Mouse (Mus musculus): ENCODE measurements around the gene Tmem234. TPM values are rescaled to one million over a fixed set of nuclear protein-coding genes. Genes with fewer than 3 reads are reported as not detected.

Tmem234 gene
- total and polyA plus RNA-seq, 3 experiments, result 35.9 to 69.5 (median 41.7) TPM

DNA sequence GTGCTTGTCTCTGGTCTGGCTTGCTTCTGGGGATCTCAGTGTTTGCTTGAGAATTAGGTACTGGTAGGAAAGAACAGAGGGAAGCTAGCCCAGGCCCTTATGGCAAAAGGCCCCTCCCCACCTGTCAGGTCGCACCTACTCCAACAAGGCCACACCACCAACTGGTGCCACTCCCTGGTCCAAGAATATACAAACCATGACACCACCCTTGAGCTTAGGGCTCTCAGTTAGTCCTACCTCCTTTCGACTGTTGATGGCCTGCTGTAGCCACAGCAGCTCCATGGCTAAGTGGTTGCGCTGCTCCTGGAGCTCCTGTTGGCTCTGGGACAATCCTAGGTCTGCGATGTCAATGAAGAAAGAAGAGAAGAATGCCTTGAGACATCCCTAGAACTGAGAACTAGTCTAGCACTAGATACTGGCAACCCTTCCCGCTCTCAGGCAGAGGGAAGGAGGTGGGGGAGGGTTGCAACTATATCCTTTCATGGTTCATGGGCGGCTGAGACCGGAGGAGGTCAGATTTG lies 16.7 kb downstream of the Tmem234 start:
- intact Hi-C loops (cut with DNase I), result loop anchor here (5.0 kb wide), 1 partner anchor 285 kb away; no protein-coding TSS in a partner anchor
- H3K27ac ChIP-seq, result no peak overlapping the region
- H3K9ac ChIP-seq (ENCODE audit: low read depth, low read length), result no peak overlapping the region
- no peak overlapping the region for H3K4me3 ChIP-seq
- H3K79me2 ChIP-seq (replicated peaks; ENCODE audit: control insufficient read depth, insufficient read depth, low read length), result no peaks in the 10 kb centered on the region; the same call in 1 of the 2 replicates
- peaks cover 3% of the 10 kb centered on the region; the same call in 1 of the 2 replicates for H3K36me3 ChIP-seq (ENCODE audit: control insufficient read depth, insufficient read depth, low read length)
- H3K4me1 ChIP-seq (ENCODE audit: control insufficient read depth, insufficient read depth, low read length), result peaks cover 14% of the 10 kb centered on the region
- no peaks in the 10 kb centered on the region for H3K27me3 ChIP-seq (ENCODE audit: control insufficient read depth, insufficient read depth, low read length)
- TF ChIP-seq POLR2A (IDR thresholded peaks at IDR 0.05; ENCODE audit: insufficient read depth, low read depth, low read length) (no peak), CTCF (IDR thresholded peaks at IDR 0.05) (no peak), EP300 (IDR thresholded peaks at IDR 0.05; ENCODE audit: insufficient read depth, low read depth, low read length) (no peak)
- DNase-seq, result no peak
- WGBS, result 90% methylated on average over 7 of the region's 7 CpGs

DNA sequence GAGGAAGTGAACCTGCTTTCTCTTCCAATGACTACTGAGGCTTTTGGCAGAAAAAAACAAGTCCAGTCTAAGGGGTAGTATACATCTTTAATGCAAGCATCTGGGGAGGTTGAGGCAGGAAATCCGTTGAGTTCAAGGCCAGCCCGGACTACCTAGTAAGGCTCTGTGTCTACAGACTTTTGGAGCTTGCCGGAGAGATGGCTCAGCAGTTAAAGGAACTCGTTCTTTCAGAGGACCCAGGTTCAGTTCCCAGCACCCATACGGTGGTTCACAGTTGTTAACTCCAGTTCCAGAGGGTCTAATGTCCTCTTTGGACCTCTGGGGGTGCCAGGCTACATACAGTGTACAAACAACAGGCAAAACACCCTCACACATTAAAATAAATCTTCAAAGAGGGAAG lies 17.6 kb downstream of the Tmem234 start:
- peaks cover 3% of the 10 kb centered on the region; the same call in 1 of the 2 replicates for H3K36me3 ChIP-seq (ENCODE audit: control insufficient read depth, insufficient read depth, low read length)
- intact Hi-C loops (cut with DNase I), result loop anchor here (5.0 kb wide), 1 partner anchor 286 kb away; no protein-coding TSS in a partner anchor
- H3K4me1 ChIP-seq (ENCODE audit: control insufficient read depth, insufficient read depth, low read length), result peaks cover 22% of the 10 kb centered on the region
- no peak for DNase-seq
- no peak overlapping the region; the same call in 1 of the 2 replicates for H3K9ac ChIP-seq (ENCODE audit: low read depth, low read length)
- H3K27ac ChIP-seq, result peak overlapping the region; percentile 92
- 90% methylated on average over 5 of the region's 5 CpGs for WGBS
- H3K27me3 ChIP-seq (ENCODE audit: control insufficient read depth, insufficient read depth, low read length), result no peaks in the 10 kb centered on the region
- H3K79me2 ChIP-seq (replicated peaks; ENCODE audit: control insufficient read depth, insufficient read depth, low read length), result no peaks in the 10 kb centered on the region; the same call in 1 of the 2 replicates
- H3K4me3 ChIP-seq, result peak overlapping the region; percentile 64
- TF ChIP-seq EP300 (IDR thresholded peaks at IDR 0.05; ENCODE audit: insufficient read depth, low read depth, low read length), result no peak
- TF ChIP-seq CTCF (IDR thresholded peaks at IDR 0.05), result no peak
- no peak for TF ChIP-seq POLR2A (IDR thresholded peaks at IDR 0.05; ENCODE audit: insufficient read depth, low read depth, low read length)

DNA sequence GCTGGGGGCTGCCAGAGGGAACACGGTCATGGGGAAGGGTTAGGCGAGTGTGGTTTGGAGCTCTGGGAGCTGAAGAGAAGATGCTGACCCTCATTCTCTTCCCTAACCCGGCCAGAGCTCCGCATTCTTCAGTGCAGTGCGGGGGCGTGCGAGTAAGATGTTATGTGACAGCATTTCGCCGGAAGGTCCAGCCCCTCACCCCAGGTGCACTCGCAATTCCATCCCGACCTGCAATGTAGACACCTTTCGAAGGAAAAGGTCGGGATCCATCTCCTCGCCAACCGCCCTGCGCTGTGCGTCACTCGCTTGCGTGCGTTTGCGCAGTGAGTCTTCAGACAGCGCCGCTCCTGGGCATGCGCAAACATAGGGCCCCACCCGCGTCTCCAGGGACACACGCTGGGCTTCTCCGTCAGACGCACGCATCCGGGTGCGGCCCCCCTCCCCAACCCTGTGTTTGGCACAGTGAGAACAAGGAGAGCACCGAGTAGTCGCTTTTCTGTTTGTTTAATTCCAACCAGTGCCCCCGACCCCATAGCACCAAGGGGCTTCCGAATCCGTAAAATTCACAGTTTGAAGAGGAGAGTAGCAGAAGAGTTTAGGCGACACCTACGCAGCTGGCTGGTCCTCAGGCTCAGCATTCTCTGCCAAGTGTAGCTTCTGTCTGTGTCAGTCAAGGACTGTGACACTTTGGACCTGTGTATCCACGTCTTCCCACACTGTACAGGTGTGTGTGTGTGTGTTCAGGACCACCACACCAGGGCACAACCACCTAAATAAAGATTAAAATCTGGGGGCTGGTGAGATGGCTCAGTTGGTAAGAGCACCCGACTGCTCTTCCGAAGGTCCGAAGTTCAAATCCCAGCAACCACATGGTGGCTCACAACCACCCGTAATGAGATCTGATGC lies 18.6 kb downstream of the Tmem234 start, which contains the start of gene Iqcc:
Gene Iqcc, minus strand, starts transcription at position 314 of the 906 bp plus-strand sequence.
- H3K27ac ChIP-seq, result peak within 1 kb of the TSS; percentile 92
- 4% methylated on average over 44 of the region's 44 CpGs for WGBS

DNA sequence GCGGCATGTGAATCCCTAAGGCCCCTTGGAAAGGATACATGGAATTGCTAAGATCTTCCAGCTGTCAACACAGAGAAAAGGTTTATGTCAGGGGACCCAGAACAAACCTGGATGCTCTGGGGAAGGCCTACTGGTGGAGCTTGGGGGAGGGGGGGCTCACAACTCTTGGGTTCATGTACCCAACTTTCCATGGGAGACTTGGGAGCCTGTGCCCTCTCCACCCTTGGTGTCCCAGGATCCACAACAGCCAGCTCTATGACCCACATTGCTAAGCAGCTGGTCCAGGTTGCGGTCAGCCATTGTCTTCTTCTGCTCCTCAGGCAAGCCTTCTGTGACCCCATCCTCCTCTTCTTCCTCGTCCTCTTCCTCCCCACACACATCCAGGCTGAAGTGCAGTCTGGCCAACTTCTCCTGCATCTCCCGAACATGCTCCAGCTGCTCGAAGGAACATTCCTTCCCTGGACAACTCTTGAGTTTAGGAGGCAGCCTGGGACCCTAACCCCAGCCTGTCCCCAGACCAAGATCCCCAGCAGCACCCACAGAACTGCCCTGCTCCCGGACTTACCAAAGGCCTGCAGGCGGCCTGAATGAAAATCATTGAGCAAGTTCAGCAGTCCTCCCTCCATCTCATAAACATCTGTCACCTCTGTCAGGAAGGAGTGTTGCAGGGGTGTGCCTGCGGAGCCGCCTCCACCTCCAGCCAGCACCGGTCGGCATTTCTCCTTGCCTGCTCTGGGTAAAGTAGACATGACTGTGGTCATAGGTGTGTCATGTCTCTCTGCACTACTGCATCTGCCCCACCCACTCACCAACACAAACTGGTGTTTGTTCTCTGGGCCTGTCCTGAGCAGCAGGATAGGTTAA lies 20.2 kb downstream of the Tmem234 start:
- no peak for DNase-seq
- Histone ChIP-seq H3K79me2 (replicated peaks; ENCODE audit: control insufficient read depth, insufficient read depth, low read length) (no peaks in the 10 kb centered on the region; the same call in 1 of the 2 replicates), H3K4me3 (peak overlapping the region; percentile 25), H3K27me3 (ENCODE audit: control insufficient read depth, insufficient read depth, low read length) (no peaks in the 10 kb centered on the region), H3K9ac (ENCODE audit: low read depth, low read length) (peak overlapping the region; percentile 53), H3K4me1 (ENCODE audit: control insufficient read depth, insufficient read depth, low read length) (peaks cover 28% of the 10 kb centered on the region), H3K36me3 (ENCODE audit: control insufficient read depth, insufficient read depth, low read length) (peaks cover 3% of the 10 kb centered on the region; the same call in 1 of the 2 replicates), H3K27ac (peak overlapping the region; percentile 92)
- TF ChIP-seq EP300 (IDR thresholded peaks at IDR 0.05; ENCODE audit: insufficient read depth, low read depth, low read length), result no peak
- TF ChIP-seq CTCF (IDR thresholded peaks at IDR 0.05), result no peak
- no peak for TF ChIP-seq POLR2A (IDR thresholded peaks at IDR 0.05; ENCODE audit: insufficient read depth, low read depth, low read length)
- intact Hi-C loops (cut with DNase I), result loop anchor here (5.0 kb wide), 1 partner anchor 202 kb away; no protein-coding TSS in a partner anchor
- 54% methylated on average over 11 of the region's 11 CpGs for WGBS

More for the DNA sequence above, 18.6 kb downstream of the Tmem234 start, which contains the start of gene Iqcc:
- Histone ChIP-seq H3K4me3 (peak within 1 kb of the TSS; percentile 64), H3K36me3 (ENCODE audit: control insufficient read depth, insufficient read depth, low read length) (peaks cover 3% of the 10 kb centered on the region; the same call in 1 of the 2 replicates), H3K79me2 (replicated peaks; ENCODE audit: control insufficient read depth, insufficient read depth, low read length) (no peaks in the 10 kb centered on the region; the same call in 1 of the 2 replicates), H3K4me1 (ENCODE audit: control insufficient read depth, insufficient read depth, low read length) (peaks cover 22% of the 10 kb centered on the region), H3K9ac (ENCODE audit: low read depth, low read length) (peak within 1 kb of the TSS; percentile 87), H3K27me3 (ENCODE audit: control insufficient read depth, insufficient read depth, low read length) (no peaks in the 10 kb centered on the region)
- TF ChIP-seq POLR2A (IDR thresholded peaks at IDR 0.05; ENCODE audit: insufficient read depth, low read depth, low read length) (peak; percentile 100), CTCF (IDR thresholded peaks at IDR 0.05) (0 out of 2 replicates have a peak, but pooled peaks have one; percentile 6), EP300 (IDR thresholded peaks at IDR 0.05; ENCODE audit: insufficient read depth, low read depth, low read length) (peak; percentile 97)
- peak; percentile 96 to 98 for DNase-seq
- intact Hi-C loops (cut with DNase I), result loop anchor here (5.0 kb wide), 1 partner anchor 287 kb away; no protein-coding TSS in a partner anchor

DNA sequence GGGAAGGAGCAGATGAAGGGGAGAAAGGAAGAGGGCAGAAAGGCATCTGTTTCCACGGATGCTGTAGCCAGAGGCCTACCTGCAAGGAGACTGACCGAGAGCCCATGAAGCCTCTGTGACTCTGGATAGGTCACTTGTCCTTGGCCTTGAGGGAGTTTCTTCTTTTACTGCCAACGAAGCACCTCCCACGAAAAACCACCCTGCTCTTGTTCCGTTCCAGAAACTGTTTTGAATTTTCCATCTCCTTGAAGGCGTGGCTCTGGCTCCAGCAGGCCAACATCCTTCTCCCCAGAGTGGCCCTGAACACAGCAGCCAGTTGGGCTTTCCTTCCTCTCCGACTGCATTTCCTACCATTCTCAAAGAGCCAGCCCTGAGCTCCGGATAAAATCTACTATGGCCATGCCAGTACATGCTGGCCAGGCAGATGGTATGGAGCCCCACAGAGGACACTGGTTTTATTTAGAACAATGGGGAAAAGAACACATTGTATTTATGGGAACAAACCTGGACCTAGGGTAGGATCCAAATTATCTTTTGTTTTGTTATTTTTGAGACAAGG lies 20.9 kb downstream of the Tmem234 start:
- WGBS, result 43% methylated on average over 8 of the region's 8 CpGs
- TF ChIP-seq CTCF (IDR thresholded peaks at IDR 0.05), result no peak
- TF ChIP-seq POLR2A (IDR thresholded peaks at IDR 0.05; ENCODE audit: insufficient read depth, low read depth, low read length), result peak; percentile 93
- TF ChIP-seq EP300 (IDR thresholded peaks at IDR 0.05; ENCODE audit: insufficient read depth, low read depth, low read length), result peak; percentile 80
- H3K36me3 ChIP-seq (ENCODE audit: control insufficient read depth, insufficient read depth, low read length), result peaks cover 3% of the 10 kb centered on the region; the same call in 1 of the 2 replicates
- no peaks in the 10 kb centered on the region; the same call in 1 of the 2 replicates for H3K79me2 ChIP-seq (replicated peaks; ENCODE audit: control insufficient read depth, insufficient read depth, low read length)
- no peaks in the 10 kb centered on the region for H3K27me3 ChIP-seq (ENCODE audit: control insufficient read depth, insufficient read depth, low read length)
- peak overlapping the region; percentile 53 for H3K9ac ChIP-seq (ENCODE audit: low read depth, low read length)
- peak; percentile 50 to 76 for DNase-seq
- intact Hi-C loops (cut with DNase I), result loop anchor here (5.0 kb wide), 1 partner anchor 201 kb away; no protein-coding TSS in a partner anchor
- H3K27ac ChIP-seq, result peak overlapping the region; percentile 92
- H3K4me1 ChIP-seq (ENCODE audit: control insufficient read depth, insufficient read depth, low read length), result peaks cover 28% of the 10 kb centered on the region
- peak overlapping the region; percentile 27 for H3K4me3 ChIP-seq

Measured in heart, adult 2 months (tissue).